Mouse (Mus musculus): ENCODE results near the gene Cd19.

The Cd19 gene

DNA sequence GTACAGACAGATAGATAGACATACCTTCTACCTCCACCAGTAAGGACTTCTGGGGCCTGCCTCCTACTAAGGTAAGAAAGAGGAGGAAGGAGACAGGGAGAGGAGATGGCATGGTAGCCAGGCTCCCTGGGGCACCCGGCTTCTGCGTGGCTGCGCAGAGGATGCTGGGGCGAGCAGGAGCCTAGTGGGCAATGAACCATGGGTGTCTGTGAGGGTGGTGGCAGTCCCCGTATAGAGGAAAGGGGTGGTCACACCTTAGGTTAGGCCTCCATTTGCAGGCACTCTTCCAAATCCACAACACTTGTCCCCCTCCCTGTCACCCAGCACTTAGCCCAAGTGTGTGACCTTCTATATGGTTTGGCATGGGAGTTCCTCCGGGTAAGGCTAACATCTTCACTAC is at the start of gene Cd19:
TSS of gene Cd19 (minus strand) at position 165 of the 400 bp plus-strand sequence.
- no peak for DNase-seq (ENCODE audit: low spot score)

DNA sequence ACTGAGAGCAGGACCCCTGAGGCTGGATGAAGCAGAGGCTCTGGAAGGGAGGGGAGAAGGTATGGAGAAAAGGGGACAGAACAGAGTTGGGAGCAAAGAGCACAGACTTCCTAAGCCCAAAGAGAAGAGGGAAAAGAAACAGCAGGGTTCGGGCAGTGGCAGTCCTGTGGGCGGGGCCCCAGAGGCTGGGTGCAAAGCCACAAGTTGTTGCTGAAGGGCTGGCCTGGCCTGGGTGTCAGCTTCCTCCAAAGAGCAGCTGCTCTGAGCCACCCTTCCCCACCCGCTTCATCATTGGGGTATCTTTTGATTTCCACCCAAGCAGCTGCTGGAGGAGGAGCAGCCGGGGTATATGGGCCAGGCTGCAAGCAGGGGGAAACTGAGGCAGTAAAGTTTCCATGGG is 49.4 kb upstream of the Cd19 start:
- peak; percentile 64 for DNase-seq (ENCODE audit: low spot score)

DNA sequence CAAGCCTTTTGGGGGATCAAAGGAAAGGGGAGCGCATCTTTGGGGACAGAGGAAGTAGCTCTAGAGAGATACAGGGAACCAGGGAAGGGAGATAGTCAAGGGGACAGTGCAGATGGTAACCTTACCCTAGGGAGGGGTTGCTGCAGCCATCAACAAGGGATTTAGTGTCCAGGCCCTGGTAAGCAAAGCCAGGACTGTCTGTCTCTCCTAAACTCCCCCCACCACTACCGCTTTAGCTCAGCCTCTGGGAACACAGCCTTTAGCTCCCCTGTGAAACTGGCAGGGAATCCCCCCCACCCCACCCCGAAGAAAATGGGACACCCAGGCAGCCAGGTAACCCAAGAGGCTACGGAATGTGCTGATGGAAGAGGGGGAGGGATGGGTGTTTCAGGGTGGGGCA is 48.9 kb upstream of the Cd19 start:
- DNase-seq (ENCODE audit: low spot score), result no peak

DNA sequence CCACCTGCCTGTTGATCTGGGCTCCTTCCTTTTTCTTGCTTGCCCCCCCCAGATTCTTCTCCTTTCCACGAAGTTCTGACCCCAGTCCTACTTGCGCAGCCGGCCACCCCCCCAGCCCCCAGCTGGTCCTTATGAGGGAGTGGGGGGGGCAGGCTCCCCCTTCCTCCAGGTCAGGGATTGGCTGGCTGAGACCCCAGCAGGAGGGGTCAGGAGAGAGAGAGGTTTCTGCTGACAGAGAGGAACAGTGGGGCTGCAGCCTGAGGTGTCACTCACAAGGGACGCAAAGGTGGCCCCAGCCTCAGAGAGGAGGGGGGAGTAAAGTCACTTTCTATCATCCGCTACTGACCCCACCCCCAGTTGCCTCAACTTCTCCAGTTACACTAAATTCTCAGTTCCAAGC is 48.3 kb upstream of the Cd19 start, which contains the start of gene Atp2a1:
TSS of gene Atp2a1 (minus strand) at position 105 of the 400 bp plus-strand sequence.
- peak; percentile 47 for DNase-seq (ENCODE audit: low spot score)

DNA sequence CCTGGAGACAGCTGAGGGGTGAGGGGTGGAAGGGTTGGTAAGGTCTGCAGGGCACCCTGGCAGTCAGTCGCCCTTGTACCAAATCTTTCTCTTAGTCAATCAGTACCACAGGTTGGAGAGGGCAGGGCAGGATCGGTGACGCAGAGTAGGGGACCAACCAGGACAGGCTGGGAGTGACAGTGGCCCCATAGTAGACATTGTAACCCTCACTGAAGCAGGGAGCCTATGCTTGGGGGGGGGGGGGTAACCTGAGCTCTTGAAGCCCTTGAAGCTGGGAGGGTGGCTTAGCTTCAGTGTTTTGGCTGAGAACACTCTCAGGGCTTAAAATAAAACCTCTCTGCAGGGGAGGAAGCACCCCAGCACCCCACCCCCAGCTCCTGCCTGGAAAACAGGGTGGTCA is 46.9 kb upstream of the Cd19 start:
- DNase-seq (ENCODE audit: low spot score), result peak; percentile 32

DNA sequence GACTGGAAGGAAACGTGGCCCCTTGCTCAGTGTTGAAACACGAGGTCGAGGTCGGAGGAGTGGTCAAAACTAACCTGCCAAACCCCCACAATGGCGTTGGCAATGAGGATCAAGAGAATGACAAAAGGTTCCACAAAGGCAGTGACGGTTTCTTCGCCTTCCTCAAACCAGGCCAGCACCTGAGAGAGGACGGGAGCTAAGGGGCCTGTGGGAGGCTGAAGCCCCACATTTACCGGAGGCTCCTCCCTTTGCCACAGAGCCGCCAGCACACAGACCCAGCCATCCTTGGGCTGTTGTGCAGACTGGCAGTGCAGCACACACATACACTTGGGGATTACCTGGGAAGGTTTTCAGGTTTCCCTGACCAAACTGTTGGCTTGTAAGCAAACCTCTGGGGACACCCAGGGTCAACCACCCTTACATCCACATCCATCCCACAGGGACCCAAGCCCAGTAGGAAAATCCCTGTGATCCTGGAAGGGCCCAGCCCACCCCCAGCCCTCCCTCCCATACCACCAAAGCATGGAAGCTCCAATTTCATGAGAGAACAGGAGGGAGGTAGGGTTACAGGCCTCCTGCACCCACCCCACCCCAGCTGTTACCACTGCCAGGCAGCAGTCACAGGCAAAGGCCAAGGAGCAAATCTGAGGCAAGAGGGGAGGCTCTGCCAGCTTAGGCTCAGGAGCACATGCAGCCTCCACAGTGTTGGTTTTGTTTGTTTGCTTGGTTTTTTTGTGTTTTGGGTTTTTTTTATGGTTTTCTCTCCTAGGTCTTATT is 46.1 kb upstream of the Cd19 start:
- DNase-seq (ENCODE audit: low spot score), result peak; percentile 31

DNA sequence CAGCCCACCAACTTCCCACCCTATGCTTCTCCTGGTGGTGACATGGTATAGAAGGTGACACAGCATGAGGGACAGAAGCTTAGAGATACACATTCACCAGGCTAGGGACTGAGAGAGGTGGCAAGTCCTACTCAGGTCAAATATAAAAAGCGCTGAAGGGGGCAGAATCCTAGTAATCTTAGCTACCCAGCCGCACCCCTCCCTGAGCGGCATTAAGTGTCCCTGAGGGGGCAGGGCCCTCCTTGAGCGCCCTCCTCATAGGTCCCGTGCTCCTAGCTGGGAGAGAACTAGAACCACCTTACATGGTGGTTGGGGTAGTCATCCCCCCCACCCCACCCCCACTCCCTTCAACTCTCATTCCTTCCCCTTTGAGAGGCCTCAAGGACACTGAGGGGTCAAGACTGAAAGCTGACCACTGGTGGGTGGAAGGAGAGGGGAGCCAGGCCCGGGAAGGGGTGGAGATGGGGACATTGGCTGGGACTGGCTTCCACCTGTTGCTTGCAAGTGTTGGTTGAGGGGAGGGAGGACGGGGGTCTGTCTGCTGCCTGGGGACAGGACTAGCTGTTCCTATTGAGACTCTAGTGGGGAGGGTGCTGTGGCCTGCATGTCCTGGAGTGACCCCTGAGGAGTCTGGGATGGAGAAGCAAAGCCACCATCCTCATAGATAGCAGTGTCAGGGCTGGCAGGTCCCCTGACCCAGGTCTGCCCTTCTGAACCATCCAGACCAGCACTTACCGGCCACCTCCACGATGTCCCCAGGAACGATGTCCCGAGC is 44.3 kb upstream of the Cd19 start:
- peak; percentile 47 for DNase-seq (ENCODE audit: low spot score)

DNA sequence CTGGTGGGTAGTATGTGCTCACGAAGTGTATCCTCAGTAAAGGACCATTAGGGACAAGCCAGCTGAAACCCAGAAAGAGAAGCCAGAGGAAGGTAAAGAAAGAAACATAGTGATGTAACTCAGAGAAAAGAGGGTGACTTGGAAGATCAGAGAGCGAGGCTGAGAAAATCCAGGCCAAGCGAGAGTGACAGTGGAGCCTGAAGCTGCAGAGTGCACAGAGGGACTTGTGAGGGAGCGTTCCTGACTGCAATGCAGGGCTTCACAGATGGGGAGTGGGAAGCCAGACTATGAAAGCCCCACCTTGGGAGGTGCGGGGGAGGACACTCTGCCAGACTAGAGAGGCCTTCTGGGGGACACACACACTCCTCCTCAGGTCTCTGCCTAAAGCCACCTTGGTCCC is 43.5 kb upstream of the Cd19 start:
- peak; percentile 33 for DNase-seq (ENCODE audit: low spot score)

DNA sequence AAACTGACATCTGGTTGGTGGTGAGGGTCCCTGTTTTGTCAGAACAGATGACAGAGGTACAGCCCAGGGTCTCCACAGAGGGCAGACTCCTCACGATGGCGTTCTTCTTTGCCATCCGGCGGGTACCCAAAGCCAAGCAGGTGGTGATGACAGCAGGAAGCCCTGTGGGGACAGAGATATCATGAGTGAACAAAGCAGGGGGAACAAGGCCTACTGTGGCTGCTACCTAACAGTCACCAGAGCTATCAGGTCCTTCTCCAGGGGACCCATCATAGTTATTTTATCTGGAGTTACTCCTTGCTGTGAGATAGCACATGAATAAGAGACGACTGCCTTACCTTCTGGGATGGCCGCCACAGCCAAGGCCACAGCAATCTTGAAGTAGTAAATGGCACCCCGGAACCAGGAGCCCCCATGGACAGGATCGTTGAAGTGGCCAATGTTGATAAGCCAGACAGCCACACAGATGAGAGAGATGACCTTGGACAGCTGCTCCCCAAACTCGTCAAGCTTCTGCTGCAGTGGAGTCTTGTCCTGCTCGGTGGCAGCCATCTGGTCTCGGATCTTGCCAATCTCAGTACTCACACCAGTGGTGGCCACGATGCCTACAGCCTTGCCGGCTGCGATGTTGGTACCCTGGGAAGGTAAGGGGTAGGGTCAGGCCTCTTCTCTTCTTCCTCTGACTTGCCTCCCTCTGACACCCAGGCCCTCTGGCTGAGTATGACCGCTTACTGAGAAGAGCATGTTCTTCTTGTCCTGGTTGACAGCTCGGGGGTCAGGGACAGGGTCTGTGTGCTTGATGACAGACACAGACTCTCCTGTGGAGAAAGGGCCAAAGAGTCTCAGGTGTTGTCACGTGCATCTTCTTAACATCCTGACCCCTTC is 41.9 kb upstream of the Cd19 start:
- peak; percentile 35 for DNase-seq (ENCODE audit: low spot score)

DNA sequence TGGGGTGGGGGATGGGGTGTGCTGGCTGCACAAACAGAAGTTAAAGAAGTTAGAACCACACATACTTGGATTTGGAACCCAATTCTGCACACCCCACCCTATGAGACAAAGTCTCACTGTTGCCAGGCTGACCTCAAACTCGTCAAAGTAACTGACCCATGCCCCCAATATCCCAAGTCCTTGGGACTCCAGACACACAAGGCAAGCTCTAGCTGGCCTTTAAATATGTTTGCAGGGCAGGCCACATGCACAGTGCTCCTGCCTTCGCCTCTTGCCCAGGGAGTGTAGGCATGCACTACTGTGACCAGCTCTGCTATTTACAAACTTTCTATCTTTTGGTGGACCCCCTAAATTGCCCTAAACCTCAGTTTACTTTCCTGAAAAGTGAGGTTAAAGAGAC is 40.6 kb upstream of the Cd19 start:
- peak; percentile 32 for DNase-seq (ENCODE audit: low spot score)

DNA sequence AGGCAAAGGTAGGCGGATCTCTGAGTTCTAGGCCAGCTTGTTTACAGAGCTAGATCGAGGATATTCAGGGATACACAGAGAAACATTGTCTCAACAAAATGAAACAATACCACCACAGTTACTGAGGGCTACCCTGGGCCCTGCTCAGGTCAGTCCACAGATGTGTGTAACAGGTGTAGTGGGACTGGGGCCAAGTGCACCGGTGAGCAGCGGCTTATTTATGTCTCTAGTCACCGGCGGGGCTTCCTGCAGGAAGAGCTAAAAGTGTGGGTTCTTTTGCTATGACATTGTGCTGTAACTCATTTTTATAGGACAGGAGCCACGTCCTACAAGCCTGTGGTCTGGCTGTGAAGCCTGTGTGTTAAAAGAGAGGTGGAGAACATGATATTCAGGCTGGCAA is 39.2 kb upstream of the Cd19 start:
- DNase-seq (ENCODE audit: low spot score), result peak; percentile 48

DNA sequence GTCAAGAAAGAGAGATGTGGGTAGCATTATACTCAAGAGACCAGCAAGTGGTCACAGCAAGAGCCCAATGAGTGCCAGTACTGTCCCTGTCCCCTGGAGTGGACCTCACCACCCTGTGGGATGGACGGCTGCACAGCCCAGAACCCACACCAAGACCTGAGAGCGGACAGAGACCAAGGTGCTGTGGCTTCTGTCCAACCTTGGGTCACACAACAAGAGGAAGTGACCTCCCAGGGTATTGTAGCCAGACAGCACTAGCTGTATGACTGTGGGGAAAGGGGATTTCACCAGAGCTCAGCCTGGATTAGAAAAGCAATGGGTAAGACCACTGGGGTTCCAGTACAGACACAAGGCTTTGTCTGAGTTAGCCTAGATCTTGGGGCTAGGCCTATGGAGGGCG is 37.6 kb upstream of the Cd19 start:
- no peak for DNase-seq (ENCODE audit: low spot score)

DNA sequence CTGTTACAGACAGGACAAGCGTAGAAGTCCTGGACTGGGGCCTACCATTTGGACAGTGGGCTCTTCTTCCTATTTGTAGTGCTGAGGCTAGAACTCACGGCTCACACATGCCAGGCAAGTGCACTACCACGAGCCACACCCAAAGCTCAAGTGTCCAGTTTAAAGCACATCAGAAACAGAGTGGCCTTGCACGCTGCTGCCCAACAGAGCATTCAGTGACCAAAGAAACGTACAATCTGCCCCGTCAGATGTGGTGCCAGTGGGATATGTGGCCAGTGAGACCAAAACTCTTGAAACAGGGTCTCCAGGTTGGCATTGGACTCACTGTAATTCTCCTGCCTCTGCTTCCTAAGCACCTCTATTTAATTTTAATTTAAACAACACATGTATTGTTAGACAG is 36.0 kb upstream of the Cd19 start:
- peak; percentile 35 for DNase-seq (ENCODE audit: low spot score)

DNA sequence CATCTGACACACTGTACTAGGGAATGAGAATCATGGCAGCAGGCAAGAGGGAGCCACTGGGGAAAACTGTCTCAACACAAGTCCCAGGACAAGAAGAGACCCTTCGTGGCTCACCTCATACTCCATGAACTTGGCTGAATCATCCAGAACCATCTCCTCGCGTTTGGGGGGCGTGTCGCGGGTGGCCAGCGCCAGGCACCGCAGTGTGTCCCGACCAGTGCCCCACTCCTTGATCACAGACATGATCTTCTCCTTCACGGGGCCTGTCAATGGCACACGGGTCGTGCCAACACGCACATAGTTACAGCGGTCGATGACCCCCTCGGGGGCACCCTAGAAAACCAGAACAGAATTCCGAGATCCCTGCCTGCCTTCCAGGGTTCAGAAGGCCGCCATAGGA is 35.3 kb upstream of the Cd19 start:
- peak; percentile 27 for DNase-seq (ENCODE audit: low spot score)

DNA sequence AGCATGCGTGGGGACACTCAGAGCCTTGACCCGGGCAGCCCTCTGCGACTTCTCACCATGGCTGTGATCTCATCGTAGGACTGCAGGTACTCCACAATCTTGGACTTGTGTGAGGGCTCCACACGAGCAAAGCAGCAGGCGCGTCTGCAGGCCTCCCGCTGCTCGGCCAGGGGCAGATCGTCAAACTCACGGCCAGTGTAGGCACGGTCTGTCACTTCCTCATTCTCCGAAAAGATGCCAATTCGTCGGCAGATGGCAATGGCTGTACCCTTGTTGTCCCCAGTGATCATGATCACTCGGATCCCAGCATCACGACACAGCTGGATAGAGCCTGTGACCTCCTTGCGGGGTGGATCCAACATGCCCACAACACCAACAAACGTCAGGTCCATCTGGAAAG is 33.8 kb upstream of the Cd19 start:
- peak; percentile 39 for DNase-seq (ENCODE audit: low spot score)

DNA sequence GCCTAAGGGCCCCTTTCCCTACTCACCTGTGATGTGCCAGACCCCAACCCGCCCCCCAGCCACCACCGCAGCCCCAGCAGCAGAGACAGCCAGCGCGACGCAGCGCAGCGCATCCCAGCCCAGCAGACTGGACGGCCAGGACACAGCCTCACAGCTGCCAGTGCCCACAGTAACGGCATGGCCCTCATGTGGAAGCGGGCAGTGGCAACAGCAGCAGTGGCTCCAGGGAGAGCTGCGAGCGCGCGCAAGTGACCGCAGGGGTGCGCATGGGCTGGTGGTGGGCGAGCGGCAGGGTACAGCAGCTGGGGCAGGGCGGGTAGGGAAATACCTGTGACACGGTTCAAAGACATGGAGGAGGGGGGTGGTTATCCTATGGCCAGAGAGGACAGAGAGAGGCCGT is 31.5 kb upstream of the Cd19 start:
- DNase-seq (ENCODE audit: low spot score), result no peak

DNA sequence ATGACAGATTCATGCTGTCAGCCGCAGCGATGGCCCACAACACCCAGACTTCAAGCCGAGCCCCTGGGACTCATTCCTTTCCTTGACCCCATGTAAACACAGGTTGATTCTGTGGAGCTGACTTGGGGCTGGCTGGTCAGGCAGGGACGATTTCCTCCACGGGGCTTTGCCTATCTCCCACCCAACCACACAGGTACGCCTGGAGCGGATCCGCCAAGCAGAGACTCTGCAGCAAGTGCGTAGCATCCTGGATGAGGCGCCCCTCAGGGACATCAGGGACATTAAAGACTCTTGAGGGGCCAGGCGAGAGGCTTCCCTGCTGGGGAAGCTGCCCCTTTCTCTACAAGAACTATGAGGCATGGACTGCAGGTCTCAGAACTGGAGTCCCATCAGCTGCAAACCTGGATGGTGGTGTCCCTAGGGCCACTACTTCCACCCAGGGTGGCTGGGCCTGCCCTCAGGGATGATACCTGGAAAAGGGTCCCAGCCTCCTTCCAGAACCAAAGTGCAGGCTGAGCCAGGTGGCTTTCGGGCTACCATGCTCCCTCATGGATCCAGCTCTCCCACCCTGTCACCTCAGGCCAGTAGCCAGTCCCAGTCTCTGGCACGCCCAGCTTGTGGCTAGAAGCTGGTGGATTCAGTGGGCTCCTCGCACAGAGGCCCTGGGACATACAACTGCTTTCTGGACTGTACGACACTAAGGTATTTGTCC is 30.6 kb upstream of the Cd19 start:
- peak; percentile 36 for DNase-seq (ENCODE audit: low spot score)

DNA sequence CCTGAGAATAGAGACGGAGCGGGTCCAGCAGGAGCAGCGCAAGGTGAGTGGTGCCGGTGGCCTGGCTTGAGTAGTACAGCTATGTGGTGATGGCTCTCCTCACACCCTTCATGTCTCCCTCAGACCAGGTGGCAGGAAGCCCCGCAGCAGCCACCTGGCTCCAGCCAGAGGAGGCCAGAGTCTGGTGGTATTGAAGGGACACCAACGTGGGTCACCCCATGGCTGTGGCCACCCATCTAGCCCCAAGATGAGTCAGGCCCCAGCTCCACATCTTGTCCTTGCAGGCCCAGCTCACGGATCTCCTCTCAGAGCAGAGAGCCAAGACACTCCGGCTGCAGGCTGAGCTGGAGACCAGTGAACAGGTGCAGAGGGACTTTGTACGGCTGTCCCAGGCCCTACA is 29.8 kb upstream of the Cd19 start:
- no peak for DNase-seq (ENCODE audit: low spot score)

DNA sequence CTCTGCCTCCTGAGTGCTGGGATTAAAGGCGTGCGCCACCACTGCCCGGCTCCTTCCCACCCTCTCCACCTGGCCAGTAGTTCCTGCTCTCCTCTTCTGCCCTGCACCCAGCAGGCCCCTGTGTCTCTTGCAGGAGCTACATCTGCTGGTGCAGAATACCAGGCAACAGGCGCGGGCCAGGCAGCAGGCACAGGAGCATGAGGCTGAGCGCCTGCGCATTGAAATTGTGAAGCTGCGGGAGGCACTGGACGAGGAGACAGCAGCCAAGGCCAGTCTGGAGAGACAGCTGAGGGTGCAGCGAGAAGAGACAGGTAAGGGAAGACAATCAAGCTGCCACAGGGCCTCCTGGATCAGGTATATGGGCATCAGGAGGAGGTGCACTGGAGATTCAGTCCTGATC is 29.3 kb upstream of the Cd19 start:
- no peak for DNase-seq (ENCODE audit: low spot score)

DNA sequence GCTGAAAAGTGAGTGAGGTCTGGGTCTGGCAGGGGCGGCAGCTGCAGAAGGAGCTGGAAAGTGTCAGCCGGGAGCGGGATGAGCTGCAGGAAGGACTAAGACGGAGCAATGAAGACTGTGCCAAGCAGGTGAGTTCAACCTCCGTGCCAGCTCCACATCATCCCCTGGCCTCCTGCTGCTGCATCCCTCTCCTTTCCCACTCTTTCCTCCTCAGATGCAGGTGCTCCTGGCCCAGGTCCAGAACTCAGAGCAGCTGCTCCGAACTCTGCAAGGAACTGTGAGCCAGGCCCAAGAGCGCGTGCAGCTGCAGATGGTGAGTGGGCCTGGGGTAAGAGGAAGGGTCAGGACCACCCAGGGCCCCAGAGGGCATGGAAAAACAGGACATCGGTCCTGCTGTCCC is 25.4 kb upstream of the Cd19 start:
- no peak for DNase-seq (ENCODE audit: low spot score)

DNA sequence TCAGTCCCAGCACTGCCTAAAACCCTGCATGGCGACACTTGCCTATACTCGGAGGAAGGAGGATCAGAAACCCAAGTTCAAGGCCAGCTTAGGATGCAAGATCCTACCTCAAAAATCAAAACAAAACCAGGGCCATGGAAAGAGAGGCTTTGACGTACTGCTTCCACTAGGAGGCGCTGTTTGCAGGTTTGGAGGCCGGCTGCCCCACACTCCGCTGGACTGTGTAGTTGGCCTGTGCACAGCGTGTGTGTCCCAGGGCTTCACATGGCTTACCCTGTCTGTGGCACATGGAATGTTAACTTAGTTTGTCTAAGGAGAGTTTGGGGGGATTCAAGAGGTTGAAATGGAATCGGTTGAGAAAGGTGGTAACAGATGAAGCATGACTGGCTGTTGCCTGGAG is 22.2 kb upstream of the Cd19 start:
- peak; percentile 88 for DNase-seq (ENCODE audit: low spot score)

DNA sequence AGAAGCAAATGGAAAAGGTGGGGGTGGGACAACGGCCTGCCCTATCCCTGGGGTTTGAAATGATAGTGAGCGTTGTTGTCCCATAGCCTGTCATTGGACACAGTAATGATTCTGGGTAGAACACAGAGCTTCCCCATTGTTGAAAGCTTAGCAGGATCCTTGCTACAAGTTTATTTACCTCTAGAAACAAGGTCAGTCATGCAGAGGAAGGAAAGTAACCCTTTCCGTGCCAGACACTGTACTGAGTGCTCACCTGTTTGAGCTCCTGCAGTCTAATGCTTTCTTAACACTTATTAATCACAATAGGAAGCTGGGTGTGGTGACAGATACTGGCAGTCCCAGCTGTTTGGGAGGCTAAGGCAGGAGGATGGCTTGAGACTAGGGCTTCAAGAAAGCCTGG is 21.1 kb upstream of the Cd19 start:
- DNase-seq (ENCODE audit: low spot score), result no peak
